Mouse (Mus musculus) G1E (cell line): Measurements from ENCODE around the gene Kcnma1.

ENCODE experiments used
- CTCF ChIP-seq: IDR thresholded peaks from 2 replicates; pipeline ENCODE4 v1.5.1; 2012; ENCODE audit warnings: low read depth, low read length, inconsistent platforms, mixed read lengths
- GATA1 ChIP-seq: IDR thresholded peaks from 2 replicates; pipeline ENCODE4 v1.6.1; 2012; ENCODE audit warnings: borderline replicate concordance, low read length, inconsistent platforms, mixed read lengths
- GATA2 ChIP-seq: IDR thresholded peaks from 2 replicates; pipeline ENCODE4 v1.6.1; 2012; ENCODE audit warnings: low read depth, low read length, inconsistent platforms, borderline replicate concordance
- TAL1 ChIP-seq: conservative IDR thresholded peaks from 2 replicates; pipeline ENCODE4 v1.6.1; 2012; ENCODE audit warnings: low read depth, low read length, inconsistent platforms, mixed read lengths

DNA sequence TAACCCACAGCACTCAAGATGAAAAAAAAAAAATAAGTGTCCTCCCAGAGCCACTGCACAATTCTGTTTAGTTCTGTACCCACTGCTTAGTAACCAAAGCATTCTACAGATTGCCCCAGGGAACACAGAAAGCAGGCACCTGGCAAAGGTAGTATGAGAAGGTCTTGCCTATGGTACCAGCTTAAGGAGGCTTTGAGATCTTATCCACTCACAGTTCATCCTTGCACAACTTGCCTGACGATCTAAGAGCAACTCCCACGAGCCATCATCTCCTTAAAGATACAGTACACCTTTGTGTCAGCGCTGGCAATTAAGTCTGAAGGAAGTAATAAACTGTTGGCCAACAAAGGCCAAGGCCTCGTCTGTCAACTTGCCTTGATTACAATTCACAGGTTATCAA, 184.0 kb downstream of the Kcnma1 start:
- no peak for TF ChIP-seq GATA1
- TF ChIP-seq CTCF = no peak
- no peak for TF ChIP-seq GATA2
- no peak for TF ChIP-seq TAL1
